Mouse (Mus musculus): ENCODE data around the gene Vat1. TPM values are rescaled to one million over a fixed set of nuclear protein-coding genes. Genes with fewer than 3 reads are reported as not detected.

Vat1 gene
- polyA plus RNA-seq (2012; rRNA removed), result 59.2 and 62.5 TPM in 2 replicates

DNA sequence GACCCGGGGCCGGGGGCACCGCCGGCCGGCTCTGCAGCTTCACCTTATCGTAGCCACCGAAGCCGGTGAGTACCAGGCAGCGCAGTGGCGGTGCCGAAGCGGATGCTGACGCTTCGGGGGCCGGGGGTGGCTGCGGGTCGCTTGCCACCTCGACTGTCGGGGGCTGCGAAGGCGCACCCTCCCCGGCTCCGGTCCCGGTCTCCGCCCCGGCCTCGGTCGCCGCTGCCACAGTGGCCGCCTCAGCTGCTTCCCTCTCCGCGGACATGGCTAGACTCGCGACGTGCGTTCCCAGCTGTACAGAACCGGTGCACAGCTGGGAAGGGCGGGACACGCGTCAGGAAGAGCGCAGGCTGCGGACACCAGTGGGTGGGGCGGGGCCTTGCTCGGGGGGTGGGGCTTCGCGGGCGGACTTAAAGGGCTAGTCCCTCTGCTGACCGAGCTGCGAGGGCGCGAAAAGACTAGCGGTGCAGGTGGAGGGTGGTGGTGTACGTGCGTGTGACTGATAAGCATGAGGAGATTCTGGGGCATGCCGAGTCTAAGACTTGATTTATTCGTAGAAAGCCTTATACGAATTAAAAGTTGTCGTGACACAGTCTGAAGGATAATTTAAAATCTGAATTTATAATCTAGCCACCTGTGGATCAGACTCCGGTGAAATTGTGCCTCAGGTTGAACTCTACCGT, at the start of gene Vat1:
TSS of gene Vat1 (minus strand) at position 362 of the 683 bp plus-strand sequence.
- Histone ChIP-seq H3K27me3 (replicated peaks; ENCODE audit: control insufficient read depth, insufficient read depth, low read length) (no peaks in the 10 kb centered on the region), H3K4me3 (ENCODE audit: insufficient read depth, low read depth, low read length) (peak within 1 kb of the TSS; percentile 56), H3K4me1 (ENCODE audit: control insufficient read depth, insufficient read depth, low read length) (peaks cover 11% of the 10 kb centered on the region; the same call in 1 of the 2 replicates), H3K27ac (ENCODE audit: insufficient read depth, low read depth, low read length) (peak within 1 kb of the TSS; percentile 69), H3K36me3 (ENCODE audit: control insufficient read depth, insufficient read depth, low read length) (no peaks in the 10 kb centered on the region)
- peak; percentile 81 for DNase-seq
- TF ChIP-seq CTCF (conservative IDR thresholded peaks at IDR 0.05; ENCODE audit: insufficient read depth, insufficient read length, low read depth, low read length) (no peak), POLR2A (IDR thresholded peaks at IDR 0.05; ENCODE audit: low read depth, low read length) (no peak)
- 1% methylated on average over 59 of the region's 60 CpGs for WGBS

DNA sequence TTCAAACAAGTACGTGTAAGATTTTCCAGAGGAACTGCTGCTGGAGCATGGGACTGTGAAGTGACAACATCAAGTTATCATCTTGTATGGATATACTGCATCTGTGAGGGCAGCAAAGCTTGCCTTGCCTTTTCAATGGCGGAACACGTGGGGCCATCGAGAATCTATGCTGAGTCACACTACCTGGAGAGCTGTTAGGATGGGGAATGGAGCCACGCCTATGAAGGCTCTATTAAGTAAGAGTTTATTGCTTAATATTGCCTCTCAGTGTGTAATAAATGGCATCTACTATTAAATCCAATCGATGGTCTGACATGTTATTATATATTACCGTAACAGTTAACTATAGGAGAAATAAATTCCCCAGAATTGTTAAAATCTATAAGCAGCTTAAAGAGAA, 41.1 kb upstream of the Vat1 start:
- Histone ChIP-seq H3K36me3 (ENCODE audit: control insufficient read depth, insufficient read depth, low read length) (no peaks in the 10 kb centered on the region), H3K4me1 (ENCODE audit: control insufficient read depth, insufficient read depth, low read length) (no peaks in the 10 kb centered on the region), H3K27me3 (replicated peaks; ENCODE audit: control insufficient read depth, insufficient read depth, low read length) (no peaks in the 10 kb centered on the region), H3K4me3 (ENCODE audit: insufficient read depth, low read depth, low read length) (no peak overlapping the region), H3K27ac (ENCODE audit: insufficient read depth, low read depth, low read length) (no peak overlapping the region)
- WGBS, result 96% methylated on average over 7 of the region's 7 CpGs
- TF ChIP-seq POLR2A (IDR thresholded peaks at IDR 0.05; ENCODE audit: low read depth, low read length) (no peak), CTCF (conservative IDR thresholded peaks at IDR 0.05; ENCODE audit: insufficient read depth, insufficient read length, low read depth, low read length) (no peak)
- DNase-seq, result no peak

DNA sequence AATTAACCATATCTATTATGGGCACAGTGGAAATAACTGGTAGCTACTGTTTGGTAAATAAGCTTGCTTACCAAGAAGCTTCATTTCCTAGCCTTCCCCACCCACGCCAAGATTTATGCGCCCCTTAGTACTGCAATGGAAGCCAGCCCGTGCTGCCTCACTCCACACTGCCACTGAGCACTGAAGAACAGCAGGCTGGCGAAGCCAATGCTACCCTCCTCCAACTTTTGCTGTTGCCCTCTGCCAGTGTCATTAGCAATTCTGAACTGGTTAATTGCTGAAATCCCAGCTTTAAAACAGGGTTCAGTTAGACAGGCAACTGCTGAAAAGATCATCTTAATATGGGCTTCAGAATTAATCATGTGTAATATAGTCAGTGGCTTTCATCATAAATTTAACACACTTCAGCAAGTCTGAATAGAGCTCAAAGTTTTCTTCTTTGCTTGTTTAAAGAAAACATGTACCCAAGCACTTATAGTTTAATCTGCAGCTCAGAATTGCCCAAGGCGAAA, 40.3 kb upstream of the Vat1 start:
- H3K4me3 ChIP-seq (ENCODE audit: insufficient read depth, low read depth, low read length), result no peak overlapping the region
- no peaks in the 10 kb centered on the region for H3K36me3 ChIP-seq (ENCODE audit: control insufficient read depth, insufficient read depth, low read length)
- no peaks in the 10 kb centered on the region for H3K27me3 ChIP-seq (replicated peaks; ENCODE audit: control insufficient read depth, insufficient read depth, low read length)
- TF ChIP-seq CTCF (conservative IDR thresholded peaks at IDR 0.05; ENCODE audit: insufficient read depth, insufficient read length, low read depth, low read length) (no peak), POLR2A (IDR thresholded peaks at IDR 0.05; ENCODE audit: low read depth, low read length) (no peak)
- no peak for DNase-seq
- H3K27ac ChIP-seq (ENCODE audit: insufficient read depth, low read depth, low read length), result no peak overlapping the region
- 88% methylated on average over 5 of the region's 5 CpGs for WGBS
- no peaks in the 10 kb centered on the region for H3K4me1 ChIP-seq (ENCODE audit: control insufficient read depth, insufficient read depth, low read length)

DNA sequence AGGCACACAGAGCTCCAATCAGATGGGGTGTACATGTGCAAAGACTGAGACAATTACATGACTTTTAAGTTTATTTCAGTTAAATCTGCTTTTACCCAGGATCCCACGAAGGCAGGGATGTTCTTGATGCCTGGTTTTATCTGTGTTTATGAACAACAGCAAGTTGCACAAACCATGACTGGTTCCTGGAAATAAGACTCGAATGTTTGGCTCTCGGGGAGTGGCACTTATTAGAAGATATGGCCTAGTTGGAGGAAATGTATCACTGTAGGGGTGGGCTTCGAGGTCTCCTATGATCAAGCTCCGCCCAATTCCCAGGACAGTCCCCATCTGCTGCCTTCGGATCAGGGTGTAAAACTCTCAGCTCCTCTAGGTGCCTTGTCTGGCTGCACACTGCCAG, 20.1 kb upstream of the Vat1 start:
- Histone ChIP-seq H3K27me3 (replicated peaks; ENCODE audit: control insufficient read depth, insufficient read depth, low read length) (no peaks in the 10 kb centered on the region), H3K36me3 (ENCODE audit: control insufficient read depth, insufficient read depth, low read length) (no peaks in the 10 kb centered on the region), H3K4me1 (ENCODE audit: control insufficient read depth, insufficient read depth, low read length) (no peaks in the 10 kb centered on the region), H3K4me3 (ENCODE audit: insufficient read depth, low read depth, low read length) (no peak overlapping the region), H3K27ac (ENCODE audit: insufficient read depth, low read depth, low read length) (no peak overlapping the region)
- TF ChIP-seq POLR2A (IDR thresholded peaks at IDR 0.05; ENCODE audit: low read depth, low read length) (no peak), CTCF (conservative IDR thresholded peaks at IDR 0.05; ENCODE audit: insufficient read depth, insufficient read length, low read depth, low read length) (no peak)
- 82% methylated on average over 6 of the region's 6 CpGs for WGBS
- DNase-seq, result no peak

- no peak overlapping the region for H3K4me3 ChIP-seq (ENCODE audit: insufficient read depth, low read depth, low read length)
- no peak overlapping the region for H3K27ac ChIP-seq (ENCODE audit: insufficient read depth, low read depth, low read length)
- TF ChIP-seq POLR2A (IDR thresholded peaks at IDR 0.05; ENCODE audit: low read depth, low read length), result no peak
- no peaks in the 10 kb centered on the region for H3K4me1 ChIP-seq (ENCODE audit: control insufficient read depth, insufficient read depth, low read length)
- no peak for DNase-seq
- H3K36me3 ChIP-seq (ENCODE audit: control insufficient read depth, insufficient read depth, low read length), result no peaks in the 10 kb centered on the region
- 76% methylated on average over 6 of the region's 6 CpGs for WGBS
- no peaks in the 10 kb centered on the region for H3K27me3 ChIP-seq (replicated peaks; ENCODE audit: control insufficient read depth, insufficient read depth, low read length)
These were observed 19.5 kb upstream of the Vat1 start for GRCm38 (mm10) chr11:101485509-101486028.

- DNase-seq, result no peak
- WGBS, result 90% methylated on average over 7 of the region's 7 CpGs
- H3K36me3 ChIP-seq (ENCODE audit: control insufficient read depth, insufficient read depth, low read length), result no peaks in the 10 kb centered on the region
- TF ChIP-seq CTCF (conservative IDR thresholded peaks at IDR 0.05; ENCODE audit: insufficient read depth, insufficient read length, low read depth, low read length) (no peak), POLR2A (IDR thresholded peaks at IDR 0.05; ENCODE audit: low read depth, low read length) (no peak)
- no peaks in the 10 kb centered on the region for H3K4me1 ChIP-seq (ENCODE audit: control insufficient read depth, insufficient read depth, low read length)
- no peak overlapping the region for H3K27ac ChIP-seq (ENCODE audit: insufficient read depth, low read depth, low read length)
- no peaks in the 10 kb centered on the region for H3K27me3 ChIP-seq (replicated peaks; ENCODE audit: control insufficient read depth, insufficient read depth, low read length)
- no peak overlapping the region for H3K4me3 ChIP-seq (ENCODE audit: insufficient read depth, low read depth, low read length)
These were observed 18.8 kb upstream of the Vat1 start for GRCm38 (mm10) chr11:101484814-101485213.

- no peak for DNase-seq
- Histone ChIP-seq H3K4me3 (ENCODE audit: insufficient read depth, low read depth, low read length) (no peak overlapping the region), H3K36me3 (ENCODE audit: control insufficient read depth, insufficient read depth, low read length) (no peaks in the 10 kb centered on the region), H3K4me1 (ENCODE audit: control insufficient read depth, insufficient read depth, low read length) (no peaks in the 10 kb centered on the region), H3K27me3 (replicated peaks; ENCODE audit: control insufficient read depth, insufficient read depth, low read length) (no peaks in the 10 kb centered on the region), H3K27ac (ENCODE audit: insufficient read depth, low read depth, low read length) (no peak overlapping the region)
- 90% methylated on average over 6 of the region's 6 CpGs for WGBS
- TF ChIP-seq POLR2A (IDR thresholded peaks at IDR 0.05; ENCODE audit: low read depth, low read length), result no peak
- no peak for TF ChIP-seq CTCF (conservative IDR thresholded peaks at IDR 0.05; ENCODE audit: insufficient read depth, insufficient read length, low read depth, low read length)
These were observed 18.2 kb upstream of the Vat1 start for GRCm38 (mm10) chr11:101484245-101484644.
